Mouse (Mus musculus): ENCODE results near the gene Gm8764.
"Not testable (repeated sequence)": the region's sequence is repeated elsewhere in the genome, so short reads cannot be mapped to it uniquely, and the experiment has no call there.

Gene Gm8764

GRCm38 (mm10) chr10:104159706-104160105 lies at the start of gene Gm8764:
TSS of gene Gm8764 (plus strand) at chr10:104160006.
- not testable (repeated sequence) for DNase-seq (ENCODE audit: low spot score)

GRCm38 (mm10) chr10:104110044-104110443 lies 49.8 kb upstream of the Gm8764 start:
- DNase-seq (ENCODE audit: low spot score): no peak

GRCm38 (mm10) chr10:104118312-104118711 lies 41.5 kb upstream of the Gm8764 start:
- no peak for DNase-seq (ENCODE audit: low spot score)

GRCm38 (mm10) chr10:104142687-104143086 lies 17.1 kb upstream of the Gm8764 start, which contains the start of gene Gm21293:
TSS of gene Gm21293 (plus strand) at chr10:104142987.
- DNase-seq (ENCODE audit: low spot score): not testable (repeated sequence)

- DNase-seq (ENCODE audit: low spot score): not testable (repeated sequence)
Measured at GRCm38 (mm10) chr10:104151197-104151596, 8.6 kb upstream of the Gm8764 start, which contains the start of gene Gm6763. TSS of gene Gm6763 (plus strand) at chr10:104151497.

- DNase-seq (ENCODE audit: low spot score): not testable (repeated sequence)
Measured at GRCm38 (mm10) chr10:104168215-104168614, 8.4 kb downstream of the Gm8764 start, which contains the start of gene Gm21304. TSS of gene Gm21304 (plus strand) at chr10:104168515.

- not testable (repeated sequence) for DNase-seq (ENCODE audit: low spot score)
Measured at GRCm38 (mm10) chr10:104176724-104177123, 16.9 kb downstream of the Gm8764 start, which contains the start of gene Gm21312. TSS of gene Gm21312 (plus strand) at chr10:104177024.

- DNase-seq (ENCODE audit: low spot score): not testable (repeated sequence)
Measured at GRCm38 (mm10) chr10:104185233-104185632, 25.4 kb downstream of the Gm8764 start, which contains the start of gene Gm20765. TSS of gene Gm20765 (plus strand) at chr10:104185533.

GRCm38 (mm10) chr10:104193742-104194141 lies 33.9 kb downstream of the Gm8764 start, which contains the start of gene Gm4340:
TSS of gene Gm4340 (plus strand) at chr10:104194042.
- DNase-seq (ENCODE audit: low spot score): not testable (repeated sequence)

- no peak for DNase-seq (ENCODE audit: low spot score)
Measured at GRCm38 (mm10) chr10:104209655-104210054, 49.8 kb downstream of the Gm8764 start.

- DNase-seq (ENCODE audit: low spot score): no peak
Measured at GRCm38 (mm10) chr10:104210268-104210990, 50.6 kb downstream of the Gm8764 start.

Data from ovary, postnatal 36 days (tissue).